Mouse (Mus musculus): ENCODE measurements around the gene Ppia. TPM values are rescaled to one million over a fixed set of nuclear protein-coding genes. Genes with fewer than 3 reads are reported as not detected.
"Not testable (repeated sequence)": the region's sequence is repeated elsewhere in the genome, so short reads cannot be mapped to it uniquely, and the experiment has no call there.

Gene Ppia
- total RNA-seq, 1 experiment from 2014 or later = 2,091 TPM

DNA sequence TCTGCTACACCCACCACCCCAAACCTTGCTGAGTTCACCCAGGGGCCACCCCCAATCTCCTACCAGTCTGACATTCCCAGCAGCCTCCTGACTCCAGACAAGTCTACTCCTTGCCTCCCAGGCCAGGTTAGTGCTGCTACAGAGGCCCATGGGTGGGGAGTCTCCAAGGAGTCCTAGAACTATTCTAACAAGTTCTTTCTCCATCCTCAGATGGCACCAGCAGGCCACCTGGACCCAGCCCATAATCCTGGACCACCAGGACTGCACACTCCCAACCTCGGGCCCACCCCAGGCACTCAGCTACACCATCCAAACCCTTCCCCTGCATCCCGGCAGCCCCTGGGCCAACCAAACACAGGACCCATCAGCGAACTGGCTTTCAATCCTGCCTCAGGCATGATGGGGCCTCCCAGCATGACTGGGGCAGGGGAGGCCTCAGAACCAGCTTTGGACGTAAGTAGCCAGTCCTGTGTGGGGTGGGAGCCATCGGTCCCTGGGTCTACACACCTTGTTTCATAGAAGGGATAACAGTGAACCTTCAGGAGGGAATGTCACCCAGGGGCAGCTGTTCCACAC, 11.3 kb upstream of the Ppia start:
- ATAC-seq (replicated peaks; ENCODE audit: low read depth, poor library complexity, severe bottlenecking) = no peak

DNA sequence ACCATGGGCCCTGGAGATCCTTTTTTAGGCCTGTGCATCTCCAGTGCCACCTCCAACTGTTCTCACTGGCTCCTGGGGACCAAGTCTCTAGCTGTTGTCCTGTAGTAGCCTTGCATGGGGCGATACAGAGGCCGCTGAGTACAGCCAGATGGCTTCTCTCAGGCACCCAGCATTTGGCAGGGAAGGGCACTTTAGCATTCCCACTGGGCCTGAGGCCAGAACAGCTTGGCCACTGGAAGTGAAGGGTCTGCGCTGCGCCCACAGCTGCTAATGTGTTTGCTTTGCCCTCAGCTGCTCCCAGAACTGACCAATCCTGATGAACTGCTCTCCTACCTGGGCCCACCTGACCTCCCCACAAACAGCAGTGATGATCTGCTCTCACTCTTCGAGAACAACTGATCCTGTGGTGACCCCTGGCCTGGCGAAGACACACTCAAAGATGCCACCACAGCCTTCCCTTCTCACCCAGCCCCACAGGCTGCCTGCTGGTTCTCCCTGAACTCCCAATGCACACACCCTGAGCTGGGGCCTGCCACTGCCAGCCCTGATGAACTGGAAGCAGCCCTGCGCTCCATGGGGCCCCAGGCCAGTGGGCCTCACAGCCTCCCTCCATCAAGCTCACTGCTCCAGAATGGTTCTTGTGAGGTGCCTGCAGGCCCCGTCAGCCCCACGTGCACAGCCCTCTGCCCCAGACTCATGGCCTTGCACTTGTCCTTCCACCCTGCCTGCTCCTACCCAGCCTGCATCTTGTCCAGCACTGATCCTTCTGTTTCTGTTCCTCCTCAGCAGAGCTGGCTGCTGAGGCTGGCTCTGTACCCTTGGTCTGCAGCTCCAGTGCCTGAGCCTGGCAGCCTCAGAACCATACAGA, 10.3 kb upstream of the Ppia start:
- ATAC-seq (replicated peaks; ENCODE audit: low read depth, poor library complexity, severe bottlenecking) = no peak

DNA sequence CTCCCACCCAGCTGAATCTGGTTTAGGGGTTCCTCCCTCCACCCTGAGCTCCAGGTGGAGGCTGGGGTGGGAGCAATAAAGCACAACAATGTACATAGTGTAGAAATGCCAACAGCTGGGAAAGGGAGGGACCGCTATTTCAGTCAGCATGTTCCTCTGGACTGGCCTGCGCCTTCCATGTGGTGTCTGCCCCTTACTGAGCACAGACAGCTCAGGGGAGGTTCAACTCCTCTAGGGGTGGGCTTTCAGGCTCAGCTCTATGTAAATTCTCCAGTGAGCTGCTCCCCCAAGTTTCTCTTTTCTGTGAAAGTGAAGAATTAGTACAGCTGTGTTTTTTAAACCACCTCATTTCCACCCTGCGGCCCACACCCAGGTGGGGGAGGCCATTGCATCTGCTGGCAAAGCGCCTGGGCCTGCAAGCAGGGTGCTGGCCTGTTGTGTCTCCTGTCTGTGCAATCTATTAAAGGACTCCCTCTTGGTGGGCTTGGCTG, 9.6 kb upstream of the Ppia start:
- ATAC-seq (replicated peaks; ENCODE audit: low read depth, poor library complexity, severe bottlenecking) = no peak

DNA sequence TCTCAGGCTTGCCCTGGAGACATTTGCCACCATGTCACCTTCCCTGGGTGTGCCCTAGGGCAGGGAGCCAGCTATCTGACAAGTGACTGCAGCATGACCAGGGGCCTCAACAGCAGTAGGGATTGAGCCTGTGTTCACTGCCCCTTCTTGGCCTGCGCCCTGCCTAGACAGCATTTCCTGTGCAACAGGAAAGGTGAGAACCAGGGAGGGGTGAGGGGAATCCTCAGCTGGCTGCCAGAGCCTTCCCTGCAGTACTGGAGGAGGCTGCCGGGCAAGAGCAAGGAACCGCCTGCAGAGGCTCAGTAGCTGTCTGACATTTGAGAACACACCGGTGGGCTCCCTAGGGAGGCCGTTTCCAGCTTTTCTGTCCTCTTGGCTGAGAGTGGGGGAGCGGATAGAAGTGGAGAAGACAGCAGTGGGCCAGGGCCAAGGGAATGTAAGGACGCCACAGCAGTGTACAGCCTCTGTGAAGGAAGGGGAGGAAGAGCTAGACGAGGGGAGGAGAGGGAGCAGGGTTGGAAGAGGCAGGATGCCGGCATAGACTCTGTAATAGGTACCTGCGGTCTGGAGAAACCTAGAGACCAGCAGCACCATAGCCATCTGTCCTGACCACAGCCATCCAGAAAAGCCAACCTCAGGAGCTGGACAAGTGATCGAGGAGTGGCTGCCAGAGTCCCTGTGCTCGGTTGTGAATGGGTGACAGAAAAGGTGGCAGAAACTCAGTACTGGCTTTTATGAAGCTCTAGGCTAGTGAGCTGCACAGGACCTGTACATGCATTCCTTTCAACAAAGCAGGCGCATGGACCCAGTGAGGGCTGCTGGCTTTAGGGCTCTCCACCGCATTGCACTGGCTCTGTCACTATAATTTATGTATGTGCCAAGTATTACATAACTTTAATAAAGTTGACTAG, 8.7 kb upstream of the Ppia start:
- peak; percentile 33 for ATAC-seq (replicated peaks; ENCODE audit: low read depth, poor library complexity, severe bottlenecking)

DNA sequence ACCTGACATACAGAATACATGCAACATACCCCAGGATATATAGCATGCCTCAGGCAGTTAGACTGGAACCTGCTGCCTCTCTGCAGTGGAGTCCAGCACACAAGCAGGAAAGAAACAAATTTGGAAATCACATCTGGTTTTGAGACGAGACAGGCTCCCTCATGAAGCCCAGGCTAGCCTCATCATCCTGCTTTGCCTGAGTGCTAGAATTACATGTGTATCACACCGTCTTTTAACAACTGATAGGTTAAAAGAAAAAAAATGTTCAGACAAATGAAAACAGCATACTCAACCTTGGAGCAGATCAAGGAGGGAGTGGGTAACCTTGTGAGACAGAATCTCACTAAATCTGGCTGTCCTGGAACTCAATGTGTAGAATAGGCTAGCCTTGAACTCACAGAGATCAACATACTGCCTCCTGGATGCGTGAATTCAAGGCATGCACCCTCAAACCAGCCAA, 8.1 kb upstream of the Ppia start:
- ATAC-seq (replicated peaks; ENCODE audit: low read depth, poor library complexity, severe bottlenecking) = no peak

DNA sequence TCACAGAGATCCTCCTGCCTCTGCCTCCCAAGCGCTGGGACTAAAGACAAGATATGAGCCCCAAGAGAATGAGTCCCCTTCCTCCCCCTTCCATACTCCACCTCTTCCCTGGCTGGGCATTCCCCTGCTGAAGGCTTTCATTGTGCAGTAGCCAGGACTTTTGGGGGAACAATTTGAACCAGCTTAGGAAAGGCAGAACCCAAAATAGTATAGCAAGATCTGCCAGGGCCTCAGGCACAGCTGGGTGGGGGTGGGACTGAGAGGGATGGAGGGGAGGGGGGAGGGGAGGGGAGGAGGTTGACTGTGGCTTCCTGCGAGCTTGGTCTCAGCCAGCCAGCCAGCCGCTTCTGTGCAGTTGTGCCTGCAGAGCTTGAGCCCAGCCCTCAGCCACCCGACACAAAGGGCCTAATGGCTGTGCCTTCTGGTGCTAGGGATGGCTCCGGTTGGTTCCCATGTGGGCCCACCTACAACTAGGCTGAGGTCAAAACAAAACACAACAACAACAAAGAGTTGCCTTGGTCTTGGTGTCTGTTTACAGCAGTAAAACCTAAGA, 5.1 kb upstream of the Ppia start:
- ATAC-seq (replicated peaks; ENCODE audit: low read depth, poor library complexity, severe bottlenecking) = peak; percentile 45

DNA sequence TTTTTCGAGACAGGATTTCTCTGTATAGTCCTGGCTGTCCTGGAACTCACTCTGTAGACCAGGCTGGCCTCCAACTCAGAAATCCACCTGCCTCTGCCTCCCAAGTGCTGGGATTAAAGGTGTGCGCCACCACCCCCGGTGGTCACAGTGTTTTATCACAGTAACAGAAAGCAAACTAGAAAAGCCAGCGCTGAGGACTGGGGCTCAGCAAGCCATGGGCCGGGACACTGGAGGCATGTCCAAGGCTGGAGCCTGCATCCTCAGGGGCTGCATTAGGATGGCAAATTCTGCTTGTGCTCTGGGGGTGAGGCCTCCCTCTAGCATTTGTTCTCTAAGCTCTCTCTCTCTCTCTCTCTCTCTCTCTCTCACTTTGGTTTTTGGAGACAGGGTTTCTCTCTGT, 4.5 kb upstream of the Ppia start:
- ATAC-seq (replicated peaks; ENCODE audit: low read depth, poor library complexity, severe bottlenecking) = not testable (repeated sequence)

DNA sequence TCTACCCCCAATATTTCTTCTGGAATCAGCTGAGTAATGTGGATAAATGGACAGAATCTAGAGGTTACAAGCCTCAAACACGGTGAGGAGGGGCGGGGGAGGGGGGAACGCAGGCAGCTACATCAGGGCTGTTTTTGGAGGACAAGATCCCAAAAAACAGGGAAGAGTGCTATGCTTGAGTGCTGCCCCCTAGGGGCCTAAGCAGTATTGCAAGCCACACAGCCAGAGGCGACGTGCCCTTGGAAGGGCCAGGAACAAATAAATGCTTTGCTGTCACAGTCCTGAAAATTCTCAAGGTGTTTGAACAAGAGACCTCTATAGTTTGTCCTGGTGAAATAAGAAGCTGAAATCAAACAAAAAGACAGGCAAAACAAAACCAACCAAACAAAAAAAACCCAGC, 3.6 kb upstream of the Ppia start:
- peak; percentile 16 for ATAC-seq (replicated peaks; ENCODE audit: low read depth, poor library complexity, severe bottlenecking)

DNA sequence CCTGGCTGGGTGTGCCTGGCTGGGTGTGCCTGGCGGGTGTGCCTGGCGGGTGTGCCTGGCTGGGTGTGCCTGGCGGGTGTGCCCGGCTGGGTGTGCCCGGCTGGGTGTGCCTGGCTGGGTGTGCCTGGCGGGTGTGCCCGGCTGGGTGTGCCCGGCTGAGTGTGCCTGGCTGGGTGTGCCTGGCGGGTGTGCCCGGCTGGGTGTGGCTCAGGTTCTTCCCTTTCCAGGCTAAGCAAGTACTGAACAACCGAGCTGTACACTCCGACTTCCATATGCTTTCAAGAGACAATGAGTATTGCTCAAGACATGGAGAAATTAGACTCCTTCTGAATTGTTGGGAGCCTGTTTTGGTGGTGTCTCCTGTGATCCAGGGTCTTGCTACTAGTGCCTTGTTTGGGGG, 2.0 kb upstream of the Ppia start:
- no peak for ATAC-seq (replicated peaks; ENCODE audit: low read depth, poor library complexity, severe bottlenecking)

DNA sequence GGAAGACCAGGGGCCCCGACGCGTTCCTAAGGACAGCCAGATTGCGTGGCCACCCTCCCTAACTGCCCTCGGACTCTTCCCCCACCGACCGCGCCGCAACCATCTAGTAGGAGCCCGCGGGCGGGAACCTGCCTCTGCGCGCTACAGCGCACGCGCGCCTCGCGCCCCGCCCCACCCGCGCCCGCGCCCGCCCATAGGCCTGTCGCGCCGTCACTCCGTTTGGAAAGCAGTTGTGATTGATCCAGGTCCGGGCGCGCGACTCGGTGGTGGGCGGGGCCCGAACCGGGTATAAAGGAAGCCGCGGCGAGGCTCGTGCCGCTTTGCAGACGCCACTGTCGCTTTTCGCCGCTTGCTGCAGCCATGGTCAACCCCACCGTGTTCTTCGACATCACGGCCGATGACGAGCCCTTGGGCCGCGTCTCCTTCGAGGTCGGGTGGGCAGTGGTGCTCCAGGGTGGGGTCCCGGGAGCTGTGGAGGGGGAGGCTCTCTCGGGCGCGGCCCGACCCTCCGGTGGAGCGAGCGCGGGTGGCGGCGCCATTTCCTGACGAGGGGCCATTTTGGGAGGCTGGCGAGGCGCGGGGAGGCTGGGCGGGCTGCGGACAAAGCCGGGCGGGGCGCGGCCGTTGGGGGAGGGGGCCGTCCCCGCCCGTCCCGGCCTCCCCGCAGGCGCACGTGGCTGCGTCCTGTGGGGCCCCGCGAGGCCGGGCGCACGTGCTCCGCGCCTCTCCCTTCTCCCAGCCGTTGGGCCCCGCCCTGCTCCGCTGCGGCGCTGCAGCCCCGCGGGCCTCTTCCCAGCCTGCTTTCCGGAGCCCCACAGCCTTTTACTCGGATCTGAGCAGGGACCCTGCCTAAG, 535 bp downstream of the Ppia start:
- peak; percentile 61 for ATAC-seq (replicated peaks; ENCODE audit: low read depth, poor library complexity, severe bottlenecking)

DNA sequence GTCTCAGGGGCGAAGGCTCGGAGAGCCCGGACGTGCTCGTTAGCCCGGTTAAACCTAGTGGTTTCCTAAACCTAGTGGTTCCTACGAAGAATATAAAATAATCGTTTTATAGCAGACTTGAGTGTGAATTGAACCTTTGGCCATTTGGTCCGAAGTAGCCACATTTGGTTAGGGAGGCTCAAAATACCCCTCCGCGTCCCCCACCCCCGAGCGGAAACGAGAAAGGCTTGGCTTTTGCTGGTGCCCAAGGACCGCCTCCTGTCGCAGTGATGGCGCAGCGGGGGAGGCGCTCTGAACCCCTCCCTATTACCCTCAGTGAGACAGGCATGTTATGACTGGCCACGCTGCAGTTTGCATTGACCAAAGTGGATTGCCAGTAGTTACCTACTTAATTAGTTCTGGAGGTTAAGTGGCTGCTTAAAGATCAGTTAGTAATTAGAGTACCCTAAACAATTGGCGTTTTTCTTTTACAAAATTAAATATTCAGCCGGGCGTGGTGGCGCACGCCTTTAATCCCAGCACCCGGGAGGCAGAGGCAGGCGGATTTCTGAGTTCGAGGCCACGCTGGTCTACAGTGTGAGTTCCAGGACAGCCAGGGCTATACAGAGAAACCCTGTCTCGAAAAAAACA, 1.3 kb downstream of the Ppia start:
- peak; percentile 39 for ATAC-seq (replicated peaks; ENCODE audit: low read depth, poor library complexity, severe bottlenecking)

DNA sequence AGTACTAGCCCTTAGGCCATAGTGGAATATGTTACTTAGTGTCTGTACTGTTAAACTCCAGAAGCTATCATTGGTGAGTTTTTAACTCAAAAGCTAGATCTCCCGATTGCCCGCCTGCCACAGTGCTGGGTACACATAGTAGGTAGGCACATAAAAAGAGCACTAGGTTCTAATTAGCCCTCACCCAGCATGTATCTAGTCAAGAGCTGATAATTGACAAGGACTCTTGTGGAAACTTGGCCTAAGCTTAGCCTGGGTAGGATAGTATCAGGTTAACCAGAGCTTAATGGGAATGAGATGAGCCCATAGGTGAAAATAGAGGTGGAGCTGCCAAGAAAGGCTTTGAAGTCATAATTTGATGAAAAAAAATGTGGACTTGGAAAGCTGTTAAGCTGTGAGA, 1.8 kb downstream of the Ppia start:
- ATAC-seq (replicated peaks; ENCODE audit: low read depth, poor library complexity, severe bottlenecking) = no peak

DNA sequence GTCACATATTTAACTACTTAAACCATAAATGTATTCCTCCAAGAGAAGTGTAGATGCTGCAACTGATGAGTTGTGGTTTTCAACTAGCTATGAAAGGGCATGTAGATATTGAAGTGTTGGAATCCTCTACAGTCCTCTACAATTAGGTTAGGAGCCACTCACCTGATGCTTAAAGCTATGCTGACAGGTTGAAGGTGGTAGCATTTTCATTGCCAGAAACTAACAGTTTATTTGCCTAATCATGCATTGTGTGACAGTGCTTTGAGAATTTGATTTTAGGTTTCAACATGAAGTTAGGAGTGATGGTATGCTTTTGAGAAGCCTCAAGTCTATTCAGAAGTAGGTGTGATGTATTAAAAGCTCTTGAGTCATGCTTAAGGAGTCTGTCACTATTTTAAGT, 2.2 kb downstream of the Ppia start:
- no peak for ATAC-seq (replicated peaks; ENCODE audit: low read depth, poor library complexity, severe bottlenecking)

DNA sequence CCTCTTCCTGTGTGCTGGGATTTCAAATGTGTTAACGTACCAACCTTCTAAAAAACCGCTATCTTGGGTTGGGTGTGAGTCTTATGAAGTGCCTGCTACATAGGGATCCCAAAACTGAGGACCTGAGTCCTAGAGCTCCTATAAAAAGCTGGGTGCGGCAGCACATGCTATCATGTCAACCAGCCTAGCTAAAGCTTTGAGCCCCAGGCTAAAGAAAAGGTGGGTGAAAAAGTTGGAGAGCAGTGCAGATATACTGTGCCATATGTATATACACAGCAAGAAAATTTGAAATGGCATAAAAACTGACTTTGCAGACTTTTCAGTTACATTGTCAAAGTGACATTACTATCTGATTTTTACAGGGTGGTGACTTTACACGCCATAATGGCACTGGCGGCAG, 3.5 kb downstream of the Ppia start:
- ATAC-seq (replicated peaks; ENCODE audit: low read depth, poor library complexity, severe bottlenecking) = no peak

DNA sequence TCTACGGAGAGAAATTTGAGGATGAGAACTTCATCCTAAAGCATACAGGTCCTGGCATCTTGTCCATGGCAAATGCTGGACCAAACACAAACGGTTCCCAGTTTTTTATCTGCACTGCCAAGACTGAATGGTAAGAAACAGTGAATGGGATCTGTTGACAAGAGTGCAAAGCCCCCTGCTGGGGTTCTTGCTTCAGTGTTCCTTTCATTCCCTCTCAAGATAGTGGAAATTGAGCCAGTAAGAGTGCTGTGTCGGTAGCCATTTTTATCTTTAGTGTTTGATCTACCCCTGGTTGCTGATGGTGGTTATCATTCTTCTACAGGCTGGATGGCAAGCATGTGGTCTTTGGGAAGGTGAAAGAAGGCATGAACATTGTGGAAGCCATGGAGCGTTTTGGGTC, 3.9 kb downstream of the Ppia start:
- ATAC-seq (replicated peaks; ENCODE audit: low read depth, poor library complexity, severe bottlenecking) = not testable (repeated sequence)

DNA sequence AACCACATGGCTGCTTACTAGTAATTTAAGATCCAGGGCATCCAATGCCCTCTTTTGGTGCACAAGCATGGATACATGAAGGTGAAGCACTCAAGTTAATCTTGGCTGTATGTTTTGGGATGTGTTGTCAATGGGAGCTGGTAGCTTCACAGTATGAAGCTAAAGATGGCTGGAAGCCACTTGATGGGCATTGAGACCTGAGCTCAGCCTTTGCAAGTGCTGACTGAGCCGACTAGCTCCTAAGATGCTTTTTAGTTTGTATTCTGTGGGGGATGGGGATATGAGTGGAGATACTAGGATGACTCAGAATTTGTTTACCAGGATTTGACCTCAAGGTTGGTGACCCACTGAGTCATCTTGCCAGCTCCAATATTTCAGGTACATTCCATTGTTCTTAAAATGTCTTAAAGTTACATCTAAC, 5.0 kb downstream of the Ppia start:
- ATAC-seq (replicated peaks; ENCODE audit: low read depth, poor library complexity, severe bottlenecking) = no peak

DNA sequence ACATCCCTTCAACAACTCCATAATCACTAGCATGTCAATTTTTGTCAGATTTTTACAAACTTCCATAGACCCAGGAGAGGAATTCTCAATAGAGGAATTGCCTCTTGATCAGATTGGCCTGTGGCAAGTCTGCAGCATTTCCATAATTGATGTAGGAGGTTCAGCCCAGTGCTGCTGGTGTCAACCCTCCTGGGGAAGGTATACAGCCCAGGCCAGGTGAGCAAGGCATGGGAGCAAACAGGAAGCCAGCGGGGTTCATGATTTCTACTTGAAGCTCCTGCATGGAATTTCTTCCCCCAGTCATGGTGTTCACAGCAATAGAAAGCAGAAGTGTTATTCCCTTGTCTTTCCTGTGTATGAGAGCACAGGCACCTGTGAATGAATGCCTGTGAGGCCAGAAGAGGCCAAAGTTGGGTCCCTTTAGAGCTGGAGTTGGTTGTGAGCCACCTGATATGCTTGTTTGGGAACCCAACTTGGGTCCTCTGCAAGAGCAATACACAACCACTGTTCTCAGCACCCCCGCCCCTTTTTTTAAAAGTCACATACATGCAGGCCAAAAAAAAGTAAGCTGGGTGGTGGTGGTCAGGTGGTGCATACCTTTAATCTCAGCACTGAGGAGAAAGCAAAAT, 5.6 kb downstream of the Ppia start:
- no peak for ATAC-seq (replicated peaks; ENCODE audit: low read depth, poor library complexity, severe bottlenecking)

DNA sequence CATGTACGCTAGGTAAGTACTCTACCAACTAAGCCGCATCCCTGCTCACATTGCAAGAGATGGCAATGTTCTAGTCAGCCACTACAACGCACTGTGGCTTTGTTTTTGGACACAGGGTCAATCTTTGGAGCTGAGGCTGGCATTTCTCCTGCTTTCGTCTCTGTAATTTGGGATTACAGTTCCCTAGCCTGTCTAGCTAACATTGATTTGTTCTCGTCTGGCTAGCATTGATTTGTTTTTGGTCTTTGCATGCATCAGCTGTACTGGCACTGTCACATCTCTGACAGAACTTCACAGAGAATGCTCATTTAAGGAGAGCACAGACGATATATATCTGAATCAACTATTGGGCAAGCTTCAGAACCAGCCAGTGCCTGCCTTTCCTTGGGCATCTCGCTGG, 14.9 kb downstream of the Ppia start:
- ATAC-seq (replicated peaks; ENCODE audit: low read depth, poor library complexity, severe bottlenecking) = no peak

All from common myeloid progenitor, adult 5-6 weeks (primary cell).